Mouse (Mus musculus): ENCODE results near the gene Ercc8. TPM values are rescaled to one million over a fixed set of nuclear protein-coding genes. Genes with fewer than 3 reads are reported as not detected.

Gene Ercc8
- polyA plus RNA-seq, 1 experiment from 2014 or later: 32.6 TPM

DNA sequence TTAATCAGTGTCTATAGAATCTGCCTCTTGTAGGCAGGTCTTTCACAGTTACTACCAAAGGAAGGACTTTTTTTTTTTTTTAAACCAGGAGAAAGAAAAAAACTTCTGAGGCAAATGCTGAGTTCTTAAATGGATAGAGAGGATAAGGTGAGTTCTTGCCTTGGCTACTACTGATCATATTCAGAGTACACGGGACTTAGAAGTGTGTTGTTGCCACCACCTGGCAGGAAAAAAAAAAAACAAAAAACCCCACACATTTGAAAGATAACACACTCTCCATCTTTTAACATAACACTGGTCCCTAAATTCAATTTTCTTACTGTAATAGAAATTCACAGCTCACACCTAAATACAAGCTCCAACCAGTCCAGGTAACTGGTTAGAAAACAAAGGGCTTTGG, 30.6 kb upstream of the Ercc8 start:
- 50% methylated on average over 1 of the region's 1 CpGs for WGBS
- H3K36me3 ChIP-seq: no peaks in the 10 kb centered on the region

DNA sequence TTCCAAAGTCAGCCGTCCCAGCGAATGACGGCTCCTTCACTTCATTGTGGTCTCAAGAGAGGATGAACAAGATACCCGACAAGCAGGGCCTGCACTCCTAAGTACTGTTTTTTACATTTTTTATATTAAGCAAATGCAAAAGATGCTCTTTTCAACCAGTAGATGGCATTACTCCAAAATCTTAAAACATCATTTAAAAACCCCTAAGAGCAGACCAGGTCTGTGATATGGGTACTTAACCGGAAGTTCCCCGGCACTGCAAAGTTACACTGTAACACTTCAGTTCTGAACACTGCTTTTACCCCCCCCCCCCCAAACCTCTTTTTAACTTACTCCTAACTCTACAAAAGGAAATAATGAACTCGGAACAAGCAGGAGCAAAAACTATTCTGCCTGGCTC, 29.5 kb upstream of the Ercc8 start:
- H3K36me3 ChIP-seq: no peaks in the 10 kb centered on the region
- no peaks in the 10 kb centered on the region for H3K9me3 ChIP-seq
- 40% methylated on average over 7 of the region's 7 CpGs for WGBS
- ATAC-seq (replicated peaks): 0 out of 2 replicates have a peak, but pooled peaks have one; percentile 46
- H3K27ac ChIP-seq (replicated peaks): no peak overlapping the region
- no peak overlapping the region for H3K9ac ChIP-seq (replicated peaks)
- no peak overlapping the region for H3K4me3 ChIP-seq
- no peak overlapping the region for H3K4me2 ChIP-seq (replicated peaks)
- H3K4me1 ChIP-seq: peaks cover 11% of the 10 kb centered on the region; the same call in 1 of the 2 replicates
- H3K27me3 ChIP-seq: no peaks in the 10 kb centered on the region

More for the DNA sequence above, 30.6 kb upstream of the Ercc8 start:
- Histone ChIP-seq H3K9ac (replicated peaks) (no peak overlapping the region), H3K4me1 (peaks cover 21% of the 10 kb centered on the region), H3K4me2 (replicated peaks) (no peak overlapping the region), H3K9me3 (no peaks in the 10 kb centered on the region), H3K27ac (replicated peaks) (no peak overlapping the region), H3K4me3 (no peak overlapping the region), H3K27me3 (no peaks in the 10 kb centered on the region)
- ATAC-seq (replicated peaks): no peak

GRCm38 (mm10) chr13:108130737-108131136, 27.8 kb upstream of the Ercc8 start:
- WGBS: 82% methylated on average over 5 of the region's 5 CpGs
- H3K4me2 ChIP-seq (replicated peaks): no peak overlapping the region
- no peak overlapping the region for H3K9ac ChIP-seq (replicated peaks)
- no peak for ATAC-seq (replicated peaks)
- no peaks in the 10 kb centered on the region for H3K9me3 ChIP-seq
- H3K4me1 ChIP-seq: 0 out of 2 replicates have a peak, but pooled peaks cover 9% of the 10 kb centered on the region
- no peaks in the 10 kb centered on the region for H3K27me3 ChIP-seq
- no peak overlapping the region for H3K4me3 ChIP-seq
- H3K36me3 ChIP-seq: no peaks in the 10 kb centered on the region
- no peak overlapping the region for H3K27ac ChIP-seq (replicated peaks)

DNA sequence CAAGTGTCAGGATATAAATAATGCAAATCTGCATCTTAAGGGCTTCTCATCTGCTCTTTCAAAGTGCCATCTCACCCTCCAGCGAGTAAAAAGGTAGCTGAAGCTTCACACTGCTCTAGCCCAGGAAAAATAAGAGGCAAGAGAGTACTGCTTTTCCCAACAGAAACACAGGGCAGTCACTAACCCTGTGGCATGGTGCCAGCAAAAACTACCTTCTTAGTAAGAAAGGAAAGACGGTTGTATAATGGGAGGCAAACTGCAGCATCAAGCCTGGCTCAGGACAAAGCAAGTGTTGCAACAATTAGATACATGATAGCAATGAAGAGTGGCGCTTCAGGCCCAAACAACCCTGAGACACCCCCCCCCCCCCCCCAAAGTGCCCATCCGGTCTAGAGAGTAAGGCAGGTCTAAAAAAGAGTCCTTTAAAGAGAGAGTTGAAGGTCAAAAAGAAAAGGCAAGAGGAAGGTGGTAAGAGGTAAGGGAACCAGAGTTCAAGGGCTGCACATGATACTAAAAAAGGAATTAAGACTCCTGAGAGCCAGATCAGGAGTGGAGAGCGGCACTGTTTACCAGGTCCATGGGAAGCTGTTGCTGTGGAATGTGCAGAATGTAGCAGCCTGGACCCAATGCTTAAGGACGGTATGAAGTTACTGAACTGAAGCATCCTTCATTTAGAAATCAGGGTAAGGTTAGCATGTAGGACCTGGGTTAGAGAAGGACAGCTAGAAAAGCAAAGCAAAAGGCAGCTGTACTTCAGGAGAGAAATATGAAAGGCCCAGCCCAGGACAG, 26.3 kb upstream of the Ercc8 start:
- Histone ChIP-seq H3K4me3 (no peak overlapping the region), H3K36me3 (no peaks in the 10 kb centered on the region), H3K9ac (replicated peaks) (no peak overlapping the region), H3K9me3 (no peaks in the 10 kb centered on the region), H3K27ac (replicated peaks) (no peak overlapping the region), H3K4me1 (0 out of 2 replicates have a peak, but pooled peaks cover 9% of the 10 kb centered on the region), H3K27me3 (no peaks in the 10 kb centered on the region), H3K4me2 (replicated peaks) (no peak overlapping the region)
- ATAC-seq (replicated peaks): no peak
- 66% methylated on average over 6 of the region's 6 CpGs for WGBS

GRCm38 (mm10) chr13:108135617-108136016, 22.9 kb upstream of the Ercc8 start:
- Histone ChIP-seq H3K9ac (replicated peaks) (no peak overlapping the region), H3K4me2 (replicated peaks) (no peak overlapping the region), H3K4me3 (no peak overlapping the region), H3K36me3 (no peaks in the 10 kb centered on the region), H3K4me1 (peaks cover 6% of the 10 kb centered on the region; the same call in 1 of the 2 replicates), H3K27ac (replicated peaks) (no peak overlapping the region), H3K9me3 (no peaks in the 10 kb centered on the region), H3K27me3 (no peaks in the 10 kb centered on the region)
- 63% methylated on average over 6 of the region's 6 CpGs for WGBS
- ATAC-seq (replicated peaks): no peak

- ATAC-seq (replicated peaks): no peak
- Histone ChIP-seq H3K27ac (replicated peaks) (peak overlapping the region; percentile 65), H3K36me3 (no peaks in the 10 kb centered on the region), H3K9me3 (no peaks in the 10 kb centered on the region), H3K4me1 (peaks cover 6% of the 10 kb centered on the region; the same call in 1 of the 2 replicates), H3K27me3 (no peaks in the 10 kb centered on the region), H3K9ac (replicated peaks) (no peak overlapping the region), H3K4me2 (replicated peaks) (no peak overlapping the region), H3K4me3 (no peak overlapping the region)
- WGBS: 77% methylated on average over 5 of the region's 5 CpGs
Observed at GRCm38 (mm10) chr13:108138403-108138977, 20.0 kb upstream of the Ercc8 start.

DNA sequence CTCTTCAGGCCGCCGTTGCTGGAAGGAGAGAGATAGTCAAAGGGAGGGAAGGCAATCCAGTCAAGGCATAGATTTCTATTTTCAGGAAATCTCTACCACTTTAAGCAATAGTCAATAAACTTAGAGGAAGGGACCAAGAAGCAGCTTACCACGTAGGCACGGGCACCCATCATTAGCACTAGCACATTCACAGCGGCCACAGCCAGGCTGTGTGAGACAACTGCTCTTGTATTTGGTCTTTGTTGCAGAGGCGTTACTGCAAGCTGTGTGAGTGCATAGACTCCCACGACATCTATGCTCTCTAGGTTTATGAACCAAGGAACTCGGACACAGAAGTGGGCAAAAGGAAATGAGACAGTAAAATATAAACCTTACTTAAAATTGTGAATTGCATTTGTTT, 14.4 kb upstream of the Ercc8 start:
- no peaks in the 10 kb centered on the region for H3K9me3 ChIP-seq
- H3K4me2 ChIP-seq (replicated peaks): no peak overlapping the region
- WGBS: 94% methylated on average over 8 of the region's 8 CpGs
- no peak overlapping the region for H3K4me3 ChIP-seq
- H3K36me3 ChIP-seq: no peaks in the 10 kb centered on the region
- H3K27me3 ChIP-seq: no peaks in the 10 kb centered on the region
- no peak for ATAC-seq (replicated peaks)
- H3K4me1 ChIP-seq: peaks cover 2% of the 10 kb centered on the region; the same call in 1 of the 2 replicates
- H3K9ac ChIP-seq (replicated peaks): no peak overlapping the region
- H3K27ac ChIP-seq (replicated peaks): no peak overlapping the region

DNA sequence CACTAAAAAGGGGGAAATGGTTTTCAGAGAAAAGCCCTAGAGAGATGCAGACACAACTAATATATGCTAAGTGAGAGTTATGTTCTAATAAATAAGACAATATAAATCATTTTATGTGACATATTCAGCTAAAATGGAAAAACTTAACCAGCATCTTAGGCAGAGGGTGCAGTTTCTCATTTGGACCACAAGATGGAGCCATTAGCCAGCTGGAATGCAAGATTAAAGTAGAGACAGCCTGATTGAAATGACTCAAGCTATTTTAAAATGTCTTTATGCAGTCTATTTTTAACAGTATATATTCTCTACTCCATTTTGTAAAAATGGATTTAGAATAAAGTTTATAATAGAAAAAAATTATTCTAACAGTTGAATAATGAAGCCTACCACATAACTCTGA, 6.7 kb upstream of the Ercc8 start:
- ATAC-seq (replicated peaks): no peak
- Histone ChIP-seq H3K27me3 (no peaks in the 10 kb centered on the region), H3K4me2 (replicated peaks) (no peak overlapping the region), H3K27ac (replicated peaks) (no peak overlapping the region), H3K4me3 (no peak overlapping the region), H3K36me3 (no peaks in the 10 kb centered on the region), H3K9me3 (no peaks in the 10 kb centered on the region), H3K4me1 (peaks cover 5% of the 10 kb centered on the region), H3K9ac (replicated peaks) (no peak overlapping the region)

- WGBS: 61% methylated on average over 8 of the region's 8 CpGs
- no peak overlapping the region for H3K9ac ChIP-seq (replicated peaks)
- peak; percentile 47 for ATAC-seq (replicated peaks)
- H3K4me3 ChIP-seq: no peak overlapping the region
- no peaks in the 10 kb centered on the region for H3K27me3 ChIP-seq
- no peaks in the 10 kb centered on the region for H3K36me3 ChIP-seq
- no peak overlapping the region for H3K4me2 ChIP-seq (replicated peaks)
- no peaks in the 10 kb centered on the region for H3K9me3 ChIP-seq
- no peak overlapping the region; the same call in 1 of the 2 replicates for H3K27ac ChIP-seq (replicated peaks)
- peaks cover 8% of the 10 kb centered on the region for H3K4me1 ChIP-seq
Observed at GRCm38 (mm10) chr13:108152650-108153372, 5.7 kb upstream of the Ercc8 start.

DNA sequence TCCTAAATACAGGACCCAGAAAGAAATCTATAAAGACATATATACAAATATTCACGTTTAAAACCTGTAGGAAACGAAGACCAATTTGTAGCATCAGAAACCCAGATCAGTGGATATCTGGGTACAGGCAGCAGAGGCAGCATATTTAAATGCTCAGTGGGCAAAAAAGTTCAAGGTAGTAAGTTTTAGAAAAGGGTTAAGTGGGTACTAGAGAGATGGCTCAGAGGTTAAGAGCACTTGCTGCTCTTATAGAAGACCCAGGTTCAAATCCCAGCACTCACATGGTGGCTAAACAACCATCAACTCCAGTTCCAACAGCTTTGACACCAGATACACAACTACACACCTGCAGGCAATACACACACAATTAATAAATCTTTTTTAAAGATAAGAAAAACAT, 1.4 kb upstream of the Ercc8 start:
- peaks cover 20% of the 10 kb centered on the region for H3K4me1 ChIP-seq
- no peak for ATAC-seq (replicated peaks)
- 80% methylated on average over 2 of the region's 2 CpGs for WGBS
- H3K27ac ChIP-seq (replicated peaks): no peak overlapping the region
- H3K36me3 ChIP-seq: peaks cover 8% of the 10 kb centered on the region
- no peaks in the 10 kb centered on the region for H3K9me3 ChIP-seq
- H3K4me3 ChIP-seq: no peak overlapping the region
- H3K9ac ChIP-seq (replicated peaks): no peak overlapping the region
- H3K27me3 ChIP-seq: no peaks in the 10 kb centered on the region
- no peak overlapping the region; the same call in 1 of the 2 replicates for H3K4me2 ChIP-seq (replicated peaks)

DNA sequence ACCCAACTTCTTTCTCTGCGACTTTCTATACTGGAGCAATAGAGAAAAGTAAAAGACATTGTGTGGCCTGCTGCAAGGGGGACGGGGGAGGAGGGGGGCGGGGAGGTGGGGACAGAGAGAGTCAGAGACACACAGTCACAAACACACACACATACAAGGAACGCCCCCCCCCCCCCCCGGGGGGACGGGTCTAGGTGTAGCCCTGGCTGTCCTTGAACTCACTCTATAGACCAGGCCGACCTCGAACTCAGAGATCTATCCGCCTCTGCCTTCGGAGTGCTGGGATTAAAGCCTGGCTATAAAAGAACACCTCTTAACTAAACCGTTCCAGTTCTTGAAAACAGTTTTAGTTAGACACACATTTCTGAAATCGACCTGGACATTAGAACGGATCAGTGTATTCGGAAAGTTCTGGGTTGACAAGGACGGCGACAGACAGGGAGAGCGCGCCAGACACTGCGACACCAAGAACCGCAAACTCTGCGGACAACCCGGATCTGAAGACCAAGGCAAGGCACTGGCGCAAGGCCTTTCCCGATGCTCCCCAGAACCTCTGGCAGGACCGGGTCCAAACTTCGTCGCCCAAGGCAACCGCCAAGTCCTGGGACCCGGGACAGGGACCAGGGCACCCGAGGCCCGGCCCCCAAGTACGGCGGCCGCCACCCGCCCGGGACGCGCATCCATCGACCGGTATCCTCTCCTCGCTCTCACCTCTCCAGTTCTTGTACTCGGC, 633 bp upstream of the Ercc8 start:
- no peaks in the 10 kb centered on the region for H3K9me3 ChIP-seq
- H3K4me2 ChIP-seq (replicated peaks): peak overlapping the region; percentile 78
- H3K36me3 ChIP-seq: peaks cover 9% of the 10 kb centered on the region
- peak overlapping the region; percentile 73 for H3K9ac ChIP-seq (replicated peaks)
- peak overlapping the region; percentile 86 for H3K4me3 ChIP-seq
- H3K27ac ChIP-seq (replicated peaks): no peak overlapping the region
- H3K4me1 ChIP-seq: peaks cover 15% of the 10 kb centered on the region
- 2% methylated on average over 41 of the region's 42 CpGs for WGBS
- ATAC-seq (replicated peaks): no peak; the same call in 1 of the 2 replicates
- H3K27me3 ChIP-seq: no peaks in the 10 kb centered on the region

- Histone ChIP-seq H3K27me3 (no peaks in the 10 kb centered on the region), H3K4me3 (peak overlapping the region; percentile 86), H3K9me3 (no peaks in the 10 kb centered on the region), H3K36me3 (peaks cover 11% of the 10 kb centered on the region), H3K4me1 (peaks cover 15% of the 10 kb centered on the region), H3K4me2 (replicated peaks) (peak overlapping the region; percentile 78), H3K27ac (replicated peaks) (no peak overlapping the region), H3K9ac (replicated peaks) (peak overlapping the region; percentile 73)
- ATAC-seq (replicated peaks): no peak
- WGBS: 9% methylated on average over 8 of the region's 8 CpGs
Observed at GRCm38 (mm10) chr13:108159241-108159575, 677 bp downstream of the Ercc8 start.
